Mouse (Mus musculus) small intestine, adult 2 months (tissue): Measurements from ENCODE around the gene Etfdh. TPM values are rescaled to one million over a fixed set of nuclear protein-coding genes. Genes with fewer than 3 reads are reported as not detected.
A peak's percentile ranks its signal among the peaks of the same experiment; 100 is the strongest.

ENCODE experiments used
- H3K27ac ChIP-seq: fragments of 200-500 bp; 2 replicates; pipeline ENCODE4 v1.5.1; 2012; ENCODE audit warnings: low read depth, low read length, control low read depth, inconsistent platforms; ENCODE audit not compliant: insufficient read depth
- H3K27me3 ChIP-seq: fragments of 200-500 bp; 2 replicates; pipeline ENCODE4 v1.6.1; 2012; ENCODE audit warnings: mild to moderate bottlenecking, moderate library complexity, low read length, inconsistent platforms; ENCODE audit not compliant: control insufficient read depth, insufficient read depth
- H3K36me3 ChIP-seq: fragments of 200-500 bp; 2 replicates; pipeline ENCODE4 v1.6.1; 2012; ENCODE audit warnings: mild to moderate bottlenecking, low read length, control low read depth, inconsistent platforms; ENCODE audit not compliant: control insufficient read depth, insufficient read depth
- H3K4me1 ChIP-seq: fragments of 200-500 bp; 2 replicates; pipeline ENCODE4 v1.6.1; 2012; ENCODE audit warnings: low read length, inconsistent platforms, mixed read lengths; ENCODE audit not compliant: control insufficient read depth, insufficient read depth, insufficient read length
- H3K4me3 ChIP-seq: fragments of 200-500 bp; 2 replicates; pipeline ENCODE4 v1.5.1; 2012; ENCODE audit warnings: low read depth, mild to moderate bottlenecking, control low read depth, inconsistent platforms, low read length, moderate library complexity
- CTCF ChIP-seq: fragments of 200-500 bp; IDR thresholded peaks from 2 replicates; pipeline ENCODE4 v1.5.1; 2012; ENCODE audit warnings: low read depth, mild to moderate bottlenecking, control low read depth, inconsistent platforms, low read length, moderate library complexity, mixed read lengths; ENCODE audit not compliant: insufficient replicate concordance, insufficient read length; ENCODE audit errors: extremely low read depth
- POLR2A ChIP-seq: fragments of 200-500 bp; IDR thresholded peaks from 2 replicates; pipeline ENCODE4 v1.6.1; 2012; ENCODE audit warnings: low read depth, mild to moderate bottlenecking, control low read depth, inconsistent platforms, low read length, moderate library complexity
- WGBS: fragments of 180-500 bp; shearing (Covaris S2); methylation state at CpG from one replicate; pipeline ENCODE4 v1.1.7; 2018; 5-methylcytosine and 5-hydroxymethylcytosine counted together
- polyA plus RNA-seq: library from polyadenylated mRNA; depleted of rRNA; stranded (reverse); fragments of >200 nt; gene quantifications from 2 replicates; pipeline ENCODE4 v1.2.3, GENCODE M21; 2012

Gene Etfdh
- polyA plus RNA-seq, 1 experiment: 75.5 TPM

DNA sequence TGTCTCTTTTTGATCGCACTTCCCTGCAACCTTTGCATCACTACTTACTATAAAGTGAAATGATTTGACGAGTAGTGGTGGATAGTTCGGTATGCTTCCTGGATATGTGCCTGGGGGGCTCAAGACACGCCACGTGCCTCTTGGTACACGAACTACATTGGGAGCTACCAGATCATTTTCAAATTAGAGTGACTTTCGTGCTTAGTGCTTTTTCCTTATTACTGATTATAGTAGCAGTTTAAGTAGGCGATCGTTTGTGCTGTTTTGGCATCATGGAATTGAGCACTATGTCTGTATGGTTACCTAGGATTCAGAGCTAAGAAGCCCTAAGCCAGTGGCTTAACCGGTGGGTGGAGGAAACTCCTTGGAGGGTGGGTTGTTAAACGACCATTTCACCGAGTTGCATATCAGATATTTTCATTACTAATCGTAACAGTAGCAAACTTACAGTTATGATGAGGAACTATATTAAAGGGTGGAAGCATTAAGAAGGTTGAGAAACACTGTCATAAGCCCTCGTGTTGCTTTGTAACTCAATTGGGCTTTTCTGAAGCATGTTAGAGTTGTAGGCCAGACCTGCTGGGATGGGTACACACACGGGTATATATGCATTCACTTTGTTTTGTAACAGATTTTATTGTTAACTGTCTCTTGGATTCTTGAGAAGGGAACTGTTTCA, 37.4 kb downstream of the Etfdh start:
- Histone ChIP-seq H3K36me3 (peaks cover 17% of the 10 kb centered on the region), H3K4me3 (peak overlapping the region; percentile 93), H3K27ac (no peak overlapping the region), H3K27me3 (no peaks in the 10 kb centered on the region), H3K4me1 (peaks cover under 1% of the 10 kb centered on the region; the same call in 1 of the 2 replicates)
- no peak for TF ChIP-seq POLR2A
- TF ChIP-seq CTCF: no peak
- WGBS: under 1% methylated on average over 15 of the region's 15 CpGs

DNA sequence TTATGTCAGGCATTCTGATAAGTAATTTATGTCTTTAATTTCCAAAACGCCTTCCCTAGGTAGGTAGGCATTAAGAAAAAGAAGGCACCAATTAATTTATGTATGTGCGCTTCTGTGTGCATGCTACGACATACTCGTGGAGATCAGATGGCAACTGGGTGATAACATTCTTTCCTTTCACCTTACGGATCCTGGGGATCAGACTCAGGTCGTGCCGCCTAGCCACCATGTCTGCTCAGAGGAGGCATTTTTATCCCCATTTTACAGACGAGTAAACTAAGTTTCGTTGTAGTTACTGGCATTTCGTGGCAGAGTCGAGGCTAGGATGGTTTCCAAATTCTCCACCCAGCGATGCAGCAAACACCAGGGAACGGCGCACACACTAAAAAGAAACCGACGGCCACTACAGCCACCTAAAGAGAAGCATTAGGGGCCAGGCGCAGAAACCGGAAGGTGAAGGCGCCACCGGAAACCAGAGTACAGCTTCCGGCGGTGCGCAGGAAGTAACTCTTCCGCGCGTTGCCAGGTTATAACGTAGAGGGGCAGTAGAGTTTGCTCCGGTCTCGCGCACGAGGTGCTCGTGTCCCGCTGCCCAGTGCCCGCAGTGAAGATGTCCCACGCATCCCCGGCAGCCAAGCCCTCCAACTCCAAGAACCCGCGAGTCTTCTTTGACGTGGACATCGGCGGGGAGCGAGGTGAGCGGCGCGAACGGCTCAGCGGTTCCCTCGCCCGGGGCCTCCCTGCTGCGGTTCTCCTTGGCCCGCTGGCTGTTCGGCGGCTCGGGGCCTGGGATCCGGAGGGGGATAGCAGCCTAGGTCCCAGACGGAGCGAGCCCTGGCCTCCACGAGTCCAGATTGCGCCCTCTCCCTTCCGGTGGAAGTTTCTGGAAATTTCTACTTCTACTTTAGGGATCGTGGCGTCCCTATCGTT, 38.2 kb downstream of the Etfdh start, which contains the start of gene Ppid:
Gene Ppid (plus strand): TSS at position 480 of the 930 bp plus-strand sequence.
- Histone ChIP-seq H3K27me3 (no peaks in the 10 kb centered on the region), H3K36me3 (peaks cover 12% of the 10 kb centered on the region), H3K27ac (peak within 1 kb of the TSS; percentile 43; the same call in 1 of the 2 replicates), H3K4me3 (peak within 1 kb of the TSS; percentile 93), H3K4me1 (peaks cover 2% of the 10 kb centered on the region; the same call in 1 of the 2 replicates)
- TF ChIP-seq POLR2A: peak; percentile 61
- TF ChIP-seq CTCF: no peak
- 3% methylated on average over 63 of the region's 63 CpGs for WGBS

GRCm38 (mm10) chr3:79589671-79590070, 39.6 kb downstream of the Etfdh start:
- 24% methylated on average over 2 of the region's 2 CpGs for WGBS
- peaks cover 4% of the 10 kb centered on the region for H3K36me3 ChIP-seq
- peaks cover 2% of the 10 kb centered on the region; the same call in 1 of the 2 replicates for H3K4me1 ChIP-seq
- TF ChIP-seq CTCF: no peak
- TF ChIP-seq POLR2A: no peak
- no peak overlapping the region for H3K27ac ChIP-seq
- H3K27me3 ChIP-seq: no peaks in the 10 kb centered on the region
- H3K4me3 ChIP-seq: no peak overlapping the region

DNA sequence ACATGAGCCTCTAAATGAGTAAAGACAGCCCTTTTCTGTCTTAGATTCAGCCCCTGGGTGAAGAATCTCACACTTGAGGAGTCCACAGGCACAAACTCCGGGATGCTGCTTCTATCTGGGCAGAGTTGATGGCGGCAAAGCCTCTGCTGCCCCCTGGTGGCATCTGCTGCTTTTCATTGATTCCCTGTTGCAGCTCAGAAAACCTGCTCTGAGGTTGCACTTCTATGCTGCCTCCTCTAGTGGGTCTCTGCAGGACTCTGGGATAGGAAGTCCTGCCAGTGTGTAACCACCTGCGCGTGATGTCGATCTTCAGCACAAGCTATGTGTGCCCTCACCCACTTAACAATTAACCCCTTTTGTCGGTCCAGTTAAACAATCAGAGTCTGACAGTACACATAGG, 42.5 kb downstream of the Etfdh start:
- 2% methylated on average over 6 of the region's 6 CpGs for WGBS

DNA sequence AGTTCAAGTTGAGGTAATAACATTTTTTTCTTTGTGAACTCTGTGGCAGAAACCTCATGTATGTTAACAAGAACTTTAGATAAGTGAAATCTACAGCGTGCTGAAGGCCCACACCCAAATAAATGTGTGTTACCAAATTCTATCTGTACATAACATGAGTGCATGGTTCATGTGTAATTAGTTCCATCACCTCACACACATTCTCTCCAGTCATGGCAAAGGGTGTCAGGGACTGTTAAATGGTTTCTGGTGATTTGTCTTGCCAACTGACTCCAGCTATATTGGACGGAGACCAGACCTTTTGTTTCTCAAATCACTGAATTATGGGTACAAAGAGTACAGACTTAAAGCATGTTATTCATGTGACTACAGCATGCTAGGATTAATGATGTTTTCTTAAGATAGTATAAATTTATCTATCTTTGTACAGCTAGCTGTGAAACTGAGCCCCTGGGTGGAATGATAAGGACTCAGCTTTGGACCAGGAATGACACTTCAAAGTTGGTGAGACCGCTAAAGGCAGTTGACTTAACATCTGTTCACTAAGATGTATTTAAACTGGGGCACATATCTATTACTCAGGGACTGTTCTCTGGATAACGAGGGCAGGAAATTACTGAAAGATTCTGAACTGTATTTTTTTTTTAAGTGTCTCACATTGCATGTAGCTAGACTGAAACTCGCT, 49.3 kb downstream of the Etfdh start:
- Histone ChIP-seq H3K36me3 (no peaks in the 10 kb centered on the region), H3K4me3 (no peak overlapping the region), H3K27ac (no peak overlapping the region), H3K27me3 (no peaks in the 10 kb centered on the region), H3K4me1 (no peaks in the 10 kb centered on the region)
- TF ChIP-seq POLR2A: no peak
- no peak for TF ChIP-seq CTCF
- 36% methylated on average over 5 of the region's 5 CpGs for WGBS

More for the DNA sequence above, 42.5 kb downstream of the Etfdh start:
- H3K27me3 ChIP-seq: no peaks in the 10 kb centered on the region
- H3K4me1 ChIP-seq: peaks cover 2% of the 10 kb centered on the region; the same call in 1 of the 2 replicates
- peak; percentile 99 for TF ChIP-seq CTCF
- TF ChIP-seq POLR2A: no peak
- H3K36me3 ChIP-seq: no peaks in the 10 kb centered on the region
- H3K27ac ChIP-seq: no peak overlapping the region
- no peak overlapping the region for H3K4me3 ChIP-seq

DNA sequence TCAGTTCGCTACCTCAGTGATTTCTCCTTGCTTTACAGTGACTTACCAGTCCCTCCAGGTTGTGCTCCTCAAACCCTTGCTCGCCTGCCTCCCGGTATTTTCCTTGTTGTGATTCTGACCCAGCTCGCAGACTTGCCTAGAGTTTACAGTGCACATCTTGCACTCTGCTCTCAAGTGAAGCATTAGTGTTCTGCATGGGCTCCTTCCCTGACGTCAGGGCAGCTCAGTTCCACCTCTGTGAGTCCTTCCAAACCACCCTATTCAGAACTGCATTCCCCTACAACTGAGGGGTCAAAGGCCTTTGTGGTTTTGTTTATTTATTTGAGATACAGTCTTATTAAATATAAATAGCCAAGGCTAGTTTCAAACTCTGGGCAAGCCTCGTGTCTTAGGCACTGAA, 51.1 kb downstream of the Etfdh start:
- no peak overlapping the region for H3K27ac ChIP-seq
- TF ChIP-seq CTCF (no peak), POLR2A (no peak)
- H3K27me3 ChIP-seq: no peaks in the 10 kb centered on the region
- no peaks in the 10 kb centered on the region for H3K4me1 ChIP-seq
- H3K4me3 ChIP-seq: no peak overlapping the region
- H3K36me3 ChIP-seq: no peaks in the 10 kb centered on the region
- WGBS: 76% methylated on average over 6 of the region's 6 CpGs
